Mouse (Mus musculus) ES-Bruce4 (cell line): ENCODE measurements at regions not wholly inside any gene's neighbourhood (a gene's known extent, or its start where the extent isn't known, plus 50 kb on each side); places are given as distances from the start of the nearest gene placed in this dataset.

Experiments
- H3K27ac ChIP-seq: 2 replicates; pipeline ENCODE4 v1.5.1; 2012; ENCODE audit warnings: low read length, inconsistent platforms; ENCODE audit not compliant: insufficient read depth
- H3K27me3 ChIP-seq: 2 replicates; pipeline ENCODE4 v1.6.1; 2012; ENCODE audit warnings: mild to moderate bottlenecking, low read length, inconsistent platforms; ENCODE audit not compliant: control insufficient read depth, poor library complexity, insufficient read depth, severe bottlenecking
- H3K36me3 ChIP-seq: 2 replicates; pipeline ENCODE4 v1.6.1; 2012; ENCODE audit warnings: inconsistent platforms, mild to moderate bottlenecking, low read length, moderate library complexity; ENCODE audit not compliant: control insufficient read depth, poor library complexity, insufficient read depth, severe bottlenecking
- H3K4me1 ChIP-seq: one replicate; pipeline ENCODE4 v1.8.1; 2011; ENCODE audit warnings: low read length; ENCODE audit not compliant: control insufficient read depth, insufficient read depth
- H3K4me3 ChIP-seq: 2 replicates; pipeline ENCODE4 v1.5.1; 2011; ENCODE audit warnings: low read depth, mild to moderate bottlenecking, low read length
- H3K9ac ChIP-seq: 2 replicates; pipeline ENCODE4 v1.6.1; 2012; ENCODE audit warnings: low read depth, mild to moderate bottlenecking, inconsistent platforms; ENCODE audit not compliant: poor library complexity, severe bottlenecking
- H3K9me3 ChIP-seq: replicated peaks from 2 replicates; pipeline ENCODE4 v1.6.1; 2012; ENCODE audit warnings: mild to moderate bottlenecking, low read length, inconsistent platforms; ENCODE audit not compliant: control insufficient read depth, poor library complexity, insufficient read depth, severe bottlenecking
- CTCF ChIP-seq: IDR thresholded peaks from one replicate; pipeline ENCODE4 v1.8.1; 2011; ENCODE audit warnings: low read depth, low read length
- EP300 ChIP-seq: IDR thresholded peaks from 2 replicates; pipeline ENCODE4 v1.6.1; 2011; ENCODE audit warnings: low read depth, low read length; ENCODE audit not compliant: insufficient read depth
- POLR2A ChIP-seq: IDR thresholded peaks from one replicate; pipeline ENCODE4 v1.8.1; 2011; ENCODE audit warnings: low read length; ENCODE audit not compliant: insufficient read depth

DNA sequence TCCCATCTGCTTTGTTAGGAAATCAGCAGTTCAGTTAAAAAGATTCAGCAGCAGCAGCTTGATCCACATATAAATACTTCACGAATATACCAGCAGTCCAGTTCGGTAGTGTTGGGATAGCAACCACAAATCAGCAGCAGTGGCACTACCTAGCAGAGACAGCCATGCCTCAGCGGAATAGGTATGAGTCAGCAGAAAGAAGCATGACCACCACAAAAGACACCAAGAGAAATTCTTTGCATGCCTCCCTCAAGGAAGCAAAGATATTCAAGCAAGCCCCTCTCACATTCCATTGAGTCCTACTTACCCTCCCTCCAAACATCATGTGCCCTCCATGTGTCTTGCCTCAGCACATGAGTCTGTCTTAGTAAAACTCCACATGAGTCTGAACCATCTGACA is 117.5 kb upstream of the Cpeb2 start:
- Histone ChIP-seq H3K4me1 (peaks cover 2% of the 10 kb centered on the region), H3K9ac (no peak overlapping the region), H3K4me3 (no peak overlapping the region), H3K27me3 (no peaks in the 10 kb centered on the region), H3K27ac (no peak overlapping the region), H3K9me3 (peaks cover 9% of the 10 kb centered on the region), H3K36me3 (no peaks in the 10 kb centered on the region)
- TF ChIP-seq EP300 = no peak
- no peak for TF ChIP-seq CTCF
- TF ChIP-seq POLR2A = no peak

DNA sequence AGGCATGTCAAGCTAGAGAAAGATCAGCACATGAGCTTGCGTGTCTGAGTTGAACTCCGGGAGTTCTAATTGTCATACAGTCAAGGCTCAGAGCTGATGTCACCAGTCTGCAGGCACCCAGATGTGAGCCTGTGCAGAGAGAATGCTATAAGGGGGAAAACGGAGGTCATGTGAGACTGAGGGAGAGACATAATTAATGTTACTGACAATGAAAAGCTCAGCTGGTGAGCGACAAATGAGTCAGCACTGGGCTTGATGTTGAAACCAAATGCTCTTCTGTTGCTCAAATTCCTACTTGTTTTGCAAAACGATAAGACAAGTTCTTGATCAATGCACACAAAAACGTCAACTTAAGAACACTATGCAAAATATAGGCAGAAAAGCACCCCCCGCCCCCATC is 116.1 kb upstream of the Cpeb2 start:
- no peaks in the 10 kb centered on the region for H3K36me3 ChIP-seq
- TF ChIP-seq EP300 = no peak
- no peak for TF ChIP-seq POLR2A
- TF ChIP-seq CTCF = no peak
- H3K4me3 ChIP-seq = no peak overlapping the region
- no peak overlapping the region for H3K9ac ChIP-seq
- H3K27me3 ChIP-seq = no peaks in the 10 kb centered on the region
- peaks cover 9% of the 10 kb centered on the region for H3K9me3 ChIP-seq
- H3K4me1 ChIP-seq = peaks cover 2% of the 10 kb centered on the region
- no peak overlapping the region for H3K27ac ChIP-seq

DNA sequence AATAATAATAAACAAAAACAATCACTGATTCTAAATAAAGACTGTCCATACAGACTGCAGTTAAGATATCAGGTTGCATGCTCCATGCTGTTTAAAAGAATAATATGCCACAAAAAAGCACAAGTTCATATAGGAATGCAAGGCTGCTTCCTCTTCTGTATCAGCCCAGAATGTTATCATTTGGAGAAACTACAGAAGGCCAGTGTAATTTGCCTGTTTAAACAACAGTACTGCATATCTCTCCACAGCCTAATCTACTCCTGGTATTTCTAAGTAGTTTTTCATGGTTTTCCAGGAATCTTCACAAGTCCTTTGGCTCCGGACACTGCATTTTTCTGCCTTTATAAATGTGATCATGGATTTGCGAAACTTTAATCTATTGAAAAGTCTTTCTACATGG is 111.9 kb upstream of the Cpeb2 start:
- TF ChIP-seq POLR2A = no peak
- no peak for TF ChIP-seq EP300
- TF ChIP-seq CTCF = no peak
- Histone ChIP-seq H3K9me3 (peaks cover 9% of the 10 kb centered on the region), H3K4me3 (no peak overlapping the region), H3K27ac (no peak overlapping the region), H3K9ac (no peak overlapping the region), H3K4me1 (no peaks in the 10 kb centered on the region), H3K36me3 (no peaks in the 10 kb centered on the region), H3K27me3 (no peaks in the 10 kb centered on the region)

DNA sequence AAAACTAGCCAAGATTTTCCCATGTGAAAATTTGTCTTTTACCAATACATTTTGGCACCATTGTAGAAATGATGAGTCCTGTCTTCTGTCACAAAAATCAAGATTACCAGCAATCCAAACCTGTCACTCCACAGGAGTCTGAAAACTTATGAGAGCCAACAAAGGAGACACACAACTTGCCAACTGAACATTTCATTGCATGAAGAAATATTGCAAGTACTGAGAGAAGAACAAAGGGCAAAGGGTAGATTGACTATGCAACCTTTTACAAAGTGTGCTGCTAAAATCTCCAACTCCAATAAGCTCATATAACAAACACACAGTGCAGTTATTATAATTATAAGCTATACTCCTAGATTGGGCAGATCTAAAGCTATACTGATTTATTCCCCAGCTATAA is 108.7 kb upstream of the Cpeb2 start:
- no peaks in the 10 kb centered on the region for H3K36me3 ChIP-seq
- no peaks in the 10 kb centered on the region for H3K9me3 ChIP-seq
- H3K9ac ChIP-seq = no peak overlapping the region
- TF ChIP-seq POLR2A = no peak
- no peak for TF ChIP-seq EP300
- TF ChIP-seq CTCF = no peak
- no peak overlapping the region for H3K27ac ChIP-seq
- no peak overlapping the region for H3K4me3 ChIP-seq
- H3K4me1 ChIP-seq = no peaks in the 10 kb centered on the region
- no peaks in the 10 kb centered on the region for H3K27me3 ChIP-seq

DNA sequence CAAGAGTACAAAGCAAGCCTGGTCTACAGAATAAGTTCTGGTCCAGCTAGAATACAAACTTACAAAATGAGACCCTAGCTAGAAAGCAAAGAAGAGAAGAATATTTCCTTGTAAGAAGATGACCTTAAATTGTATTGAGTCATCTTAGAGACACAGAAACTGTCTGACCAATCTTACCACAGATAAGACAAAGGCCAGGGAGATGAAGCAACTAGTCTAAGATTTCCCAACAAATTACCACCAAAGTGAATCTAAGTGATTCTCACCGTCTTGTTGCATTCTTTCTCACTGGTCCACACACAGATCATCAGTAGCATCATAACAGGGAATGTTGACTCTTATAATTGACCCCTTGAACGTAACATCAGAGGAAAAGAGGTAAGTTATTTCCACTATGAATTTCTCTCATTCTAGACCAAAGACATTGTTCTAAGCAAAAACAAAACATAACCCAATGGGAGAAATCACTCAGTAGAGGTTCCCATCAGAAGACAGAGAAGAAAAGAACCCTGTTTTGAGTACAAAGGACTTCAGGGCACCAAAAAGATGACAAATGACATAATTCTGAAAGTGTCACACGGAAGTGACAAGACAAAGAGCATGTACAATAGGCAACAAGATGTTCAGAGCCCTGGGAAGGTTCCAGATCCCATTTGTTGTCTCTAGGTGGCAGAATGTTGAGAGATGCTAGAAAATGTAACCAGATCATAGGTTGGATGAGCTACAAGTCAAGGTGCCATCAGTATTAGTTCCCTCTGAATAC is 107.0 kb upstream of the Cpeb2 start:
- Histone ChIP-seq H3K9ac (no peak overlapping the region), H3K4me3 (no peak overlapping the region), H3K27me3 (no peaks in the 10 kb centered on the region; the same call in 1 of the 2 replicates), H3K4me1 (no peaks in the 10 kb centered on the region), H3K27ac (no peak overlapping the region), H3K36me3 (no peaks in the 10 kb centered on the region), H3K9me3 (no peaks in the 10 kb centered on the region)
- TF ChIP-seq EP300 (no peak), CTCF (no peak), POLR2A (no peak)

DNA sequence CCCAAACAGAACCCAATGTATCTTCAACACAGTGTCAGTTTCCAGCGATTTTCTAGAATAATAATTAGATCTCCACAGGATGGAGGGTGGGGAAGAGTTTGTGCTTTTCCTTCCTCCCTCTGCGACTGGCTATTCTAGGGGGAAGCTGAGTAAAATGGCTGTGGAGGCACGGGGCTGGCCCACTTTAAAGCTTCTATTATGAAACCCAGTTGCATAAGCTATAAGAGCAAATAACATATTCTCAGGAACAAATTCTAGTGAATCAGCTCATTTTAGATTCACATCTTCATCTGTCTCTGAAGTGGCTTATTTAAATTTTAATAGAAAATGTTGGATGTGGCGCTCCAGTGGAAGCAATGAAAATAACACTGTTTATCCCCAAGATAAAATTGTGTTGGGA is 102.6 kb upstream of the Cpeb2 start:
- no peak overlapping the region for H3K9ac ChIP-seq
- H3K27me3 ChIP-seq = no peaks in the 10 kb centered on the region; the same call in 1 of the 2 replicates
- no peak overlapping the region for H3K27ac ChIP-seq
- no peaks in the 10 kb centered on the region for H3K4me1 ChIP-seq
- no peaks in the 10 kb centered on the region for H3K36me3 ChIP-seq
- H3K9me3 ChIP-seq = no peaks in the 10 kb centered on the region
- TF ChIP-seq EP300 = no peak
- TF ChIP-seq POLR2A = no peak
- TF ChIP-seq CTCF = no peak
- no peak overlapping the region for H3K4me3 ChIP-seq
